Mouse (Mus musculus): Measurements from ENCODE around the gene Gng2.

The Gng2 gene

GRCm38 (mm10) chr14:19977271-19978024, at the start of gene Gng2:
Gng2 (minus strand) TSS chr14:19977627.
- DNase-seq (ENCODE audit: low spot score in 2 of 2): no peak

GRCm38 (mm10) chr14:20024888-20025719, 47.7 kb upstream of the Gng2 start:
- peak; percentile 68 to 69 for DNase-seq (ENCODE audit: low spot score in 2 of 2)

GRCm38 (mm10) chr14:20023939-20024338, 46.5 kb upstream of the Gng2 start:
- DNase-seq (ENCODE audit: low spot score in 2 of 2): no peak

- no peak for DNase-seq (ENCODE audit: low spot score in 2 of 2)
Measured at GRCm38 (mm10) chr14:20019486-20019885, 42.1 kb upstream of the Gng2 start.

GRCm38 (mm10) chr14:20012506-20013275, 35.3 kb upstream of the Gng2 start:
- no peak for DNase-seq (ENCODE audit: low spot score in 2 of 2)

- DNase-seq (ENCODE audit: low spot score in 2 of 2): no peak
Measured at GRCm38 (mm10) chr14:20007446-20007845, 30.0 kb upstream of the Gng2 start.

- no peak for DNase-seq (ENCODE audit: low spot score in 2 of 2)
Measured at GRCm38 (mm10) chr14:20004777-20005289, 27.4 kb upstream of the Gng2 start.

GRCm38 (mm10) chr14:19996853-19997252, 19.4 kb upstream of the Gng2 start:
- DNase-seq (ENCODE audit: low spot score in 2 of 2): no peak

- no peak for DNase-seq (ENCODE audit: low spot score in 2 of 2)
Measured at GRCm38 (mm10) chr14:19995943-19996342, 18.5 kb upstream of the Gng2 start.

GRCm38 (mm10) chr14:19994068-19994467, 16.6 kb upstream of the Gng2 start:
- DNase-seq (ENCODE audit: low spot score in 2 of 2): no peak

- DNase-seq (ENCODE audit: low spot score in 2 of 2): no peak
Measured at GRCm38 (mm10) chr14:19993570-19993883, 16.1 kb upstream of the Gng2 start.

- DNase-seq (ENCODE audit: low spot score in 2 of 2): no peak
Measured at GRCm38 (mm10) chr14:19992873-19993569, 15.6 kb upstream of the Gng2 start.

GRCm38 (mm10) chr14:19991861-19992260, 14.4 kb upstream of the Gng2 start:
- no peak for DNase-seq (ENCODE audit: low spot score in 2 of 2)

- DNase-seq (ENCODE audit: low spot score in 2 of 2): no peak
Measured at GRCm38 (mm10) chr14:19990436-19990993, 13.1 kb upstream of the Gng2 start.

GRCm38 (mm10) chr14:19988410-19988809, 11.0 kb upstream of the Gng2 start:
- DNase-seq (ENCODE audit: low spot score in 2 of 2): no peak

- DNase-seq (ENCODE audit: low spot score in 2 of 2): no peak
Measured at GRCm38 (mm10) chr14:19987358-19987834, 10.0 kb upstream of the Gng2 start.

- peak; percentile 76 to 79 for DNase-seq (ENCODE audit: low spot score in 2 of 2)
Measured at GRCm38 (mm10) chr14:19986614-19987357, 9.4 kb upstream of the Gng2 start.

GRCm38 (mm10) chr14:19985912-19986613, 8.6 kb upstream of the Gng2 start:
- DNase-seq (ENCODE audit: low spot score in 2 of 2): peak; percentile 55 to 59

GRCm38 (mm10) chr14:19985107-19985911, 7.9 kb upstream of the Gng2 start:
- DNase-seq (ENCODE audit: low spot score in 2 of 2): peak; percentile 62 to 70

Data from spleen, postnatal 36 days (tissue).